Mouse (Mus musculus): ENCODE results near the gene Irak4.

DNA sequence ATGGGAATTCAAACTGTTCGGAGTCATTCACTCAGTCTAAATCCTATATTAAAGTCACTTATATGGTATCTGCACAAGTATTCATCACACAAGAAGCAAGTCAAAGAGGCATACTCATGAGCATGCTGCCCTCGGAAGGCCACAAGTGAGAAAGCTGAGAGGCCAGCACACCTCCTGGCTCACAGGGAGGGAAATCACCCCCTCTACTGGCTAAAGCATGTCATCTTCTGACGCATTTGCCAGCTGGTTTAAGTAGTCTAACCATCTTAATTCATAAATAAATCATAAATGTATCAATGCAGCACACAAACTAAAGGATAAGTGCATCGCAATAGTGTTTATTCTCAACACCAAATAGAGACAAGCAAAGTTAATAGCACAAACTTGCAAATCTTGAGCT is 41.3 kb downstream of the Irak4 start:
- TF ChIP-seq CTCF (conservative IDR thresholded peaks at IDR 0.05; ENCODE audit: low read length), result peak; percentile 39
- no peak for TF ChIP-seq NANOG (IDR thresholded peaks at IDR 0.05; ENCODE audit: borderline replicate concordance, low read length)

Measured in E14TG2a.4 (cell line).